Mouse (Mus musculus) heart, postnatal 10 days (tissue): Measurements from ENCODE around the gene Fut1. TPM values are rescaled to one million over a fixed set of nuclear protein-coding genes. Genes with fewer than 3 reads are reported as not detected.
"Not testable (repeated sequence)": the region's sequence is repeated elsewhere in the genome, so short reads cannot be mapped to it uniquely, and the experiment has no call there.

ENCODE experiments used
- DNase-seq, 2 experiments: peaks; one replicate each; pipeline ENCODE4 v3.0.0; 2021
- intact Hi-C: fragments of 180-260 bp; cut with DNase I; formaldehyde crosslinking; loops from one replicate; pipeline ENCODE4 v1.15.1; 2025
- total RNA-seq, 2 experiments: library from RNA; stranded (reverse); gene quantifications; 2 replicates each; pipeline ENCODE4 v1.2.3; 2021

The Fut1 gene
- total RNA-seq, 2 experiments from 2014 or later: not detected

DNA sequence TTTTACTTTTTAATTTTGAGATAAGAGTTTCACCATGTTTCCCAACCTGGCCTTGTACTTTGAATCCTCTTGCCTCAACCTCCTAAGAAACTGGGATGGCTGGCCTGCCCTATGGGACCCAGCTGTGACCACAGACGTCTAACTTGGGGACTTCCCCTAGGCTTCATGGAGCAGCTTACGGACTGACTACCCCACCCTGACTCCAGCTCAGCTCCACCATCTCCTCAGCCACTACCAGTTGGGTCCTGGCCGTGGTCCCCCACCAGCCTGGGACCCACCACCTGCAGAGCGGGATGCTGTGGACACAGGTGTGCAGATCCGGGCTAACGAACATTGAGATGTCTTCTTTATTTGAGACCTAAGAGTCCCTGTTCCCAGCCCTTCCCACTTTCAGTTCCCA, 20.6 kb downstream of the Fut1 start:
- no peak for DNase-seq
- intact Hi-C loops: no loop called here

- intact Hi-C loops: no loop called here
- DNase-seq: peak; percentile 94 to 95
Measured at GRCm38 (mm10) chr7:45638623-45639401, 21.7 kb downstream of the Fut1 start.

- no peak for DNase-seq
- intact Hi-C loops: loop anchor here (2.0 kb wide), 1 partner anchor 43 kb away; no protein-coding TSS in a partner anchor
Measured at GRCm38 (mm10) chr7:45639561-45640027, 22.5 kb downstream of the Fut1 start, which contains the start of gene Mamstr. Gene Mamstr, plus strand, starts transcription at chr7:45639977.

DNA sequence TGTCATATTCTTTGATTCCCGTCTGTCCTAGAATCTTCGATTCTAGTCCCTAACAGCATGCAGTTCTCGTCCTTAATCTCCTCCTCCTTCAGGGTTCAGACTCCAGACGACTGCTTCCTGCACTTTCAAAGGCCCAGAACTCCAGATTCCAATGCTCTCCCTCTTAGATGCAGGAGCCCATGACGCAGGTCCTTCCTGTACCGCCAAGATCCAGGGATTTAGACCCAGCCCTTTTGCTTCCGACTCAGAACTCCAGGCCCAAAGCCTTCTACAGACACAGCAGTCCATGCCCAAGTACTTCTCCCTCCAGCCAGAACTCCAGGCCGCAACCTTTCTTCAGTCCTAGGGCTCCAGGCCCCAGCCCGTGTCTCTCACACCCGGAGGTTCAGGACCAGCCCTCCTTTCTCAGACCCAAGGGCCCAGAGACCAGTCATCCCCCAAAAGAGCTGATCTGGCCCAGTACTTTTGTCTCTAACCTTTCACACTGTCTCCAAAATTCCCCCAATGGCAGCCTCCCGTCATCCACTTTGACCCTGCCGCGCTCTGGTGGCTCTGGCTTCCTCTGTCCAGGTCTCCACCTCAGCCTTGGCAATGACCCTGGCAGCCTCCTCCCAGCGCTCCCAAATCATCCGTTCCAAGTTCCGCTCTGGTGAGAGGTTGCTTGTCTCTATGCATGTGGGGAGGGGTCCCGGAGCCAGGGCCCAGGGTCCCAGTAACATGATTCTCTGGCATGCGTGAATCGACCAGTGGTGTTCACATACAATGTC, 23.3 kb downstream of the Fut1 start:
- DNase-seq: peak in 1 of 2 experiments; percentile 49
- intact Hi-C loops: loop anchor here (2.0 kb wide), 1 partner anchor 42 kb away; no protein-coding TSS in a partner anchor

DNA sequence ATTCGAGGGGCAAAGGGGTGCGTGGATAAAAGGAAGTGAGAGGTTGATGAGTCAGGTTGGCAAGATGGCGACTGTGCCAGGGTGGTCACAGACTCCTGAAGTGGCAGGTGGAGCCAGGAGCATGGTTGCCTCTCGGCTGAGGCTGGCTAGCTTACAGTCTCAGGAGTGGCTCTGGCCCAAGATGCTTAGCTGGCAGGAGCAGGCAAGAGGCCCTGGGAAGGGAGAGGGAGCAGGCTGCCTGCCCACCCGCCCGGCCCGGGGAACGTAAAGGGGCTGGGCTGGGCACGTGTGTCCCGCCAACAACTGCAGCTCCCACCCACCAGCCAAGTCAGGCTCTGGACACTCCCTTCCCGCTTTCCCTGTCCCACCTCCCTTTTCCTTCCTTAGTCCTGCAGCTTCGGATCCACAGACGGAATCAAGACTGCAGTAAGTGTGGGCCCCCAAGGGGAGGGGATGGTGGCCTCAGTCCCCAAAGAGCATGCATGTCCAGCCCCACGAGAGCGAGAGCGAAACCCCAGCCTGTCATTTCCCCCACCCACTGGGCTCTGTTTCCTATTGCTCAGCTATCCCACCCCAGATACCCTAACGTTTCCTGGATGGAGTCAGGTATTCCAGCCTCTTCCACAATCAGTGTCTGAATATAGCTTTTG, 24.4 kb downstream of the Fut1 start:
- DNase-seq: peak; percentile 71 to 77
- intact Hi-C loops: loop anchor here (2.0 kb wide), 1 partner anchor 41 kb away; no protein-coding TSS in a partner anchor

DNA sequence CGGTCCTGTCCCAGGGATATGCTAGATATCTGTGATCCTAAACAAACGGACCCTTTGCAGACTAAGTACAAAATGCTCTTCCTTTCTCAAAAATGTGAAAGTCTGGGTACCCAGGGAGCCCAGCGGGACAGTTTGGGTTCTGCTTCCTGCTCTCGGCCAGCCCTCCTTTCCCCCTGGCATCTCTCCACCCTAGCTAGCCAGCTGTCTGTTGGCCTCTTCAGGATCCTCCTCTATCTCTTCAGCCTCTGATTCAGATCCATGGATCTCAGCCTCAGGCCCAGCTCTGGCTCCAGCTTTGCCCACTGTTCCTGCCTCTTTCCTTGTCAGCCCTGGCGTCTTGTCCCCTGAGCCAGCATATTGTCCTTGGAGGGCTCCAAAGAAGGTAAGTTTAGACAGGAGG, 25.0 kb downstream of the Fut1 start:
- peak in 1 of 2 experiments; percentile 48 for DNase-seq
- intact Hi-C loops: no loop called here

DNA sequence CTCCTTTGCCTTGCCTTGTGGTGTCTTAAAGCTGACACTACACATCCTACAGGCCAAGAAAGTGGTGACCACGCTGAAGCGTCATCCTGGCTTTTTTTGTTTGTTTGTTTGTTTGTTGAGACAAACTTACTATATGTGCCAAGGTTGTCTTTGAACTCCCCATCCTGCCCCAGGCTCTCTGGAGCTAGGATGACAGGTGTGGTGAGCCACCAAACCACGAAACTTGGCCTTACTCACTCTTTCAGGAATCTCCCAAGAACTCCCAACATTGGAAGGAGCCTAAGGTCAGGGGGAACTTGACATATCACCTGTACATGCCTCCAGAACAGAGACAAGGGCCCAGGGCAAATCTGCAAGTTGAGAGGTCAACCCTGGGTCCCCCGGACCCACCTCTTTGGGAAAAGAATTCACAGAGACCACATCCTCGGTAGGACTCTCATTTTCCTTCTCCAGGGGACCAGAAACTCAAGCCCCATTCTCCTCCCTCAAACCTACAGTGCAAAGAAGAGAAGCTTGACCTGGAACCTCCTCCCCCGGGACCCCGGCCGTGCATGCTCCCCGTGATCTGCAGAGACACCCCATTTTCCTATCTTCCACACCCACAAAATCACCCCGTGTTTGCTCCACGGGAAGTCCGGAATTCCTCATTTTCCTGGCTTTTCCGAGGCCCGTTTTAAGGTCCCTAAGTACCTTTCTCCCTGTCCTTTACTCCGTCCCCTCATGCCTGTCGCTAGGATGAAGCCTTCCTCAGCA, 25.6 kb downstream of the Fut1 start:
- intact Hi-C loops: no loop called here

GRCm38 (mm10) chr7:45643441-45644178, 26.5 kb downstream of the Fut1 start:
- DNase-seq: peak; percentile 93
- intact Hi-C loops: no loop called here

More for the DNA sequence above, 25.6 kb downstream of the Fut1 start:
- DNase-seq: no peak

DNA sequence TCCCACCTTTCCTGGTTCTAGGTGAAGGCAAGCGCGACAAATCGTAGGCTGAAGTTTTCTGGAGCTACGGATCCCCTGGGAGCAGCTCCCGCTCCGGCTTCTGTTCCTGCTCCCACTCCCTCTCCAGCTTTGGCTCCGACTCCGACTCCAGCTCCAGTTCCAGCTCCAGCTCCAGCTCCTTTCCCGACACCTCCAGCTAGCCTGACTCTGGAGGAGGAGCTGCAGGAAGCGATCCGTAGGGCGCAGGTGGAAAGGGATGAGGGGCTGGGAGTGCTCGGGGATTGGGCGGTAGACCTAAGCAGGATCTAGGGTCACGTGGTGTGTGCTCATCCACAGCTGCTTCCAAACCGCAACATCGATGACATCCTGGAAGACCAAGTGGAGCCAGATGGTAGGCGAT, 27.1 kb downstream of the Fut1 start:
- peak; percentile 58 to 63 for DNase-seq
- intact Hi-C loops: no loop called here

GRCm38 (mm10) chr7:45644872-45645590, 27.9 kb downstream of the Fut1 start:
- intact Hi-C loops: no loop called here
- no peak for DNase-seq

GRCm38 (mm10) chr7:45645591-45645971, 28.5 kb downstream of the Fut1 start:
- DNase-seq: no peak
- intact Hi-C loops: no loop called here

GRCm38 (mm10) chr7:45646671-45647070, 29.6 kb downstream of the Fut1 start:
- intact Hi-C loops: no loop called here
- DNase-seq: no peak

DNA sequence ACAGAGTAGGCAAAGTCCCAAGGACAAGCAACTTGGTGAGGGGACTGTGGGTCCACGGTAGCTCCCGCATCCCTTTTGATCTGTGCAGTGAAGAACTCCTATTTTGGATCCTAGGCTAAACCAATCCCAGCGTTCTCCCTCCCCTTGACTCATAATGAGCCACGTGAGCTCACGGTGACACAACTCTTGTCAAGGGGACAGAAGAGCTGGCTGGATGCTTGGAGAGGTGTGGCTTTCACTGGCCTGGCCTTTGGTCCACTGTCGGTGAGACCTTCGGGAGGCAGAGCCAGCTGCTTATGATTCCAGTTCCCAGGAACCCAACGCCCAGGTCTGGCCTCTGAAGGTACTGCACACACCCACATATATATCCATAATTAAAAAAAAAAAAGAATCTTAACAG, 32.3 kb downstream of the Fut1 start:
- DNase-seq: peak; percentile 76 to 77
- intact Hi-C loops: no loop called here

DNA sequence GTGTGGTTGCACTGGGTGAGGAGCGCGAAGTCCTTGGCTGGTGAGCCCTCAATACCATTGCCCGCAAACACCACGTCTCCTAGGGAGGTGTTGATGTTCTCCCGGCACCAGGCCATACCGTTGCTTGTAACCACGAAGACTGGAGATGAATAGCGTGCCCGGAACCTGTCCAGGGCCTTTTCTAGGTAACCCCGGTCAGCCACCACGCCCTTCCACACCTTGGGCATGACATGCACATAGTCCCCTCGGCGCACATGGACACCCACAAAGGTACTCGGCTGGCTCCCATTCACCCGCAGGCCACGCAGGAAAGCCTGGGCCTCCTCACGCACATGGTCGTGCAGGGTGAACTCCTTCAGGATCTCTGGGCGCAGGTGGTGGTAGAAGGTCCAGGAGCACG, 33.4 kb downstream of the Fut1 start:
- intact Hi-C loops, DNase-seq: not testable (repeated sequence)

GRCm38 (mm10) chr7:45654424-45655047, 37.4 kb downstream of the Fut1 start:
- DNase-seq: no peak
- intact Hi-C loops: no loop called here

GRCm38 (mm10) chr7:45660746-45661478, 43.8 kb downstream of the Fut1 start:
- no peak for DNase-seq
- intact Hi-C loops: no loop called here

DNA sequence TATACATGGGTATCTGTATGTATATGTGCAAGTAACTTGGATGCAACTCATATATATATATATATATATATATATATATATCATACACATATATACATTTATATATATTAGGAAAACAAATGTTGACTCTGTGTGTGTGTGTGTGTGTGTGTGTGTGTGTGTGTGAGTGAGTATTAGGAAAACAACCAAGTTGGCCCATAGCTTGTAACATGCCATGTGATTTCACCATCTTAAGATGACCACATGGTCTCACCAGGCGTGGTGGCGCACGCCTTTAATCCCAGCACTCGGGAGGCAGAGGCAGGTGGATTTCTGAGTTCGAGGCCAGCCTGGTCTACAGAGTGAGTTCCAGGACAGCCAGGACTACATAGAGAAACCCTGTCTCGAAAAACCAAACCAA, 44.6 kb downstream of the Fut1 start:
- intact Hi-C loops, DNase-seq: not testable (repeated sequence)
